Mouse (Mus musculus) forelimb bud, embryonic 11.5 days (tissue): ENCODE data around the gene Gm44973.

Source experiments
- DNase-seq: peaks from one replicate; pipeline ENCODE4 v3.0.0-alpha.2; 2012; ENCODE audit warnings: low read depth, low spot score

Gm44973 gene

DNA sequence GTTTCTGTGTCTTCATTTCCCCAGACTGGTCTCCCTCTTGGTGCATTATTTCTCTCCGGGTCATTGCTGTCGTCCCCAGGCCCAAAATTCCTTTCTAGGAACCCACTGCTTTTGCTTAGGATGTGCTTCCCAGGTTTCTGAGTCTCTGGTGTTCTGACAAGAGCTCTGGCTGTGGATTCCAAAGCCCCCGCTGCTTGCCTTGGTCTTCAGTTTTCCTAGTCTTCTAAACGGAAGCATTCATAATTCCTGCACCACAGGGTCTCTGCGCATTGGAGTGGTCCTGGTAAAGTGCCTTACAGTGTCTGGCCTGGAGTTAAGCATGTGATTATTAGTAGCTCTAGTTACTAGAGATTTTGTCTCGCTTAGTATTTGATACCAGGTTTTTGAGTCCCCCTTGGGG is 65.5 kb downstream of the Gm44973 start:
- DNase-seq = no peak

DNA sequence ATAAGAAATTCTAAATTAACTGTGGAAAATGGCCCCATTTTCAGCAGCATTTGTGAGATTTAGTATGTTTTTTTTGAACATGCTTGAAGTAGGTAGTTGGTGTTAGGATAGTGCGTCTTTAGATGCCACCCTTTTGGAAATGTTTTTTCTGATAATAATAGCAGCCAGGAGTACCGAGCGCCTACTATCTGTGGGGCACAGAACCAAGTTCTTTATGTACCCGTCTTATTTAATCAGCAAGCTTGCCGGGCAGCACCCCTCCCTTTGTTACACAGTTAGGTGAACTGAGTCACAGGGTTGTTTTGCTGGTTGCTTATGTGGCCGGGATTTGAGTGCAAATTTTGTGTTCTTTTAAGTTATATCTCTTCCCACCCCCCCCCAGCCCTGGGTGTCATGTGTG is 65.9 kb downstream of the Gm44973 start:
- DNase-seq = no peak

DNA sequence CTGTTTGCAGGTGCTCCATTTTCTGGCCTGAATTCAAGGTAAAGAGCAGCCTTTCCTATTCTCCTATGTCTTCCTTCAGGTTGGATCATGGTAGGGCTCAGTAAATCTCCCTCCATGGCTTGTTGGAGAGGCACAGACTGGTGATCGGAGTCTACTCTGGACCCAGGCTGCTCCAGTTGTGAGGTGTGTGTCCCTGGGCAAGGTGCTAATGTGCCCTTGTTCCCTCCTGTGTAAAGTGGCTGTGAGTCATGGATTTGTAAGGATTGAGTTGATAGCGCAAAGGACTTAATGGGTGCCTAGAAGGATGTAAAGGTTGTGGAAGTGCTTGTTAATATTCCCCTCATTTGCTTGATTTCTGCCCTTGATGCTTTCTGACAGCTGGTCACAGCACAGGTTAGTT is 66.6 kb downstream of the Gm44973 start:
- DNase-seq = no peak
